12 mouse cellular contexts compared by ENCODE assay signal in genomic region chr1:127536448-127536847, GRCm38 (mm10).
DNase-seq lines count a peak whose midpoint lies in the region; ATAC-seq lines count a peak whose summit lies in the region.
"Had no signal": no experiment of that assay in that cellular context is flagged by ENCODE, and none has a peak within 500 bp of the region (broad histone marks: within the 10 kb centered on the region; RNA-seq: fewer than 3 reads in every experiment).

No protein-coding gene starts in this region.

- no peaks in the 10 kb centered on the region for H3K27me3 ChIP-seq in embryonic facial prominence, embryonic 12.5 days
- no peaks in the 10 kb centered on the region for H3K27me3 ChIP-seq in hindbrain, embryonic 14.5 days (ENCODE audit: control insufficient read depth, insufficient read depth, low read length)
- H3K27me3 ChIP-seq in midbrain, embryonic 15.5 days (replicated peaks): no peaks in the 10 kb centered on the region
- H3K27me3 ChIP-seq: lung, embryonic 15.5 days had no signal

- DNase-seq in embryo, embryonic 11.5 days (ENCODE audit: low read depth, low spot score): peak; percentile 37
- no peak for DNase-seq in embryo, embryonic 9.5 days (ENCODE audit: extremely low spot score)
- DNase-seq in hindbrain, embryonic 14.5 days (ENCODE audit: low spot score): no peak
- no peak for DNase-seq in frontal cortex, postnatal 25 days (ENCODE audit: low spot score in 2 of 2)
- no peak for DNase-seq in cerebellum, adult 11-12 months
- DNase-seq in adrenal gland, postnatal 14 days: no peak

- 0 out of 2 replicates have a peak overlapping the region, but pooled peaks have one; percentile 20 for H3K9ac ChIP-seq in embryonic facial prominence, embryonic 12.5 days
- H3K9ac ChIP-seq in hindbrain, embryonic 14.5 days: peak overlapping the region; percentile 47; the same call in 1 of the 2 replicates
- H3K9ac ChIP-seq in midbrain, embryonic 15.5 days: peak overlapping the region; percentile 15; the same call in 1 of the 2 replicates
- H3K9ac ChIP-seq: lung, embryonic 15.5 days had no signal

- peak overlapping the region; percentile 14; the same call in 1 of the 2 replicates for H3K4me3 ChIP-seq in embryonic facial prominence, embryonic 12.5 days
- no peak overlapping the region for H3K4me3 ChIP-seq in hindbrain, embryonic 14.5 days (replicated peaks; ENCODE audit: low read length)
- no peak overlapping the region for H3K4me3 ChIP-seq in midbrain, embryonic 15.5 days
- H3K4me3 ChIP-seq: lung, embryonic 15.5 days; myocyte had no signal

- no peaks in the 10 kb centered on the region for H3K9me3 ChIP-seq in embryonic facial prominence, embryonic 12.5 days
- no peaks in the 10 kb centered on the region for H3K9me3 ChIP-seq in hindbrain, embryonic 14.5 days (ENCODE audit: control insufficient read depth, low read length)
- H3K9me3 ChIP-seq in midbrain, embryonic 15.5 days: no peaks in the 10 kb centered on the region
- H3K9me3 ChIP-seq: lung, embryonic 15.5 days had no signal

- no peak for ATAC-seq in embryonic facial prominence, embryonic 12.5 days (ENCODE audit: insufficient number of reproducible peaks, insufficient read depth, low FRiP score, low TSS enrichment)
- ATAC-seq in hindbrain, embryonic 14.5 days (ENCODE audit: low FRiP score): 0 out of 2 replicates have a peak, but pooled peaks have one; percentile 50
- ATAC-seq in midbrain, embryonic 15.5 days (replicated peaks): peak; percentile 14; the same call in 1 of the 2 replicates
- ATAC-seq: Patski had no signal

- H3K27ac ChIP-seq in embryonic facial prominence, embryonic 12.5 days: peak overlapping the region; percentile 79
- peak overlapping the region; percentile 76 for H3K27ac ChIP-seq in hindbrain, embryonic 14.5 days
- H3K27ac ChIP-seq in midbrain, embryonic 15.5 days: peak overlapping the region; percentile 70
- H3K27ac ChIP-seq: kidney, postnatal 0 days; lung, embryonic 15.5 days had no signal

- H3K36me3 ChIP-seq in embryonic facial prominence, embryonic 12.5 days: no peaks in the 10 kb centered on the region
- H3K36me3 ChIP-seq in hindbrain, embryonic 14.5 days (replicated peaks; ENCODE audit: control insufficient read depth, insufficient read depth): no peaks in the 10 kb centered on the region
- H3K36me3 ChIP-seq in midbrain, embryonic 15.5 days (replicated peaks): no peaks in the 10 kb centered on the region
- H3K36me3 ChIP-seq: lung, embryonic 15.5 days had no signal

- H3K4me1 ChIP-seq in embryonic facial prominence, embryonic 12.5 days: peaks cover 25% of the 10 kb centered on the region
- H3K4me1 ChIP-seq in hindbrain, embryonic 14.5 days (replicated peaks; ENCODE audit: control insufficient read depth, insufficient read depth, low read length): peaks cover 45% of the 10 kb centered on the region
- H3K4me1 ChIP-seq in midbrain, embryonic 15.5 days: peaks cover 30% of the 10 kb centered on the region
- H3K4me1 ChIP-seq: lung, embryonic 15.5 days had no signal

- WGBS in embryonic facial prominence, embryonic 12.5 days: 41% methylated on average over 5 of the region's 5 CpGs
- WGBS in hindbrain, embryonic 14.5 days: 24% methylated on average over 5 of the region's 5 CpGs
- WGBS in midbrain, embryonic 15.5 days: 30% methylated on average over 5 of the region's 5 CpGs

- peak overlapping the region; percentile 41 for H3K4me2 ChIP-seq in embryonic facial prominence, embryonic 12.5 days (replicated peaks)
- H3K4me2 ChIP-seq in hindbrain, embryonic 14.5 days (replicated peaks): peak overlapping the region; percentile 45; the same call in 1 of the 2 replicates
- H3K4me2 ChIP-seq in midbrain, embryonic 15.5 days: no peak overlapping the region
